Mouse (Mus musculus) lung, postnatal 0 days (tissue): ENCODE results near the gene Gm7903. TPM values are rescaled to one million over a fixed set of nuclear protein-coding genes. Genes with fewer than 3 reads are reported as not detected.
"Not testable (repeated sequence)": the region's sequence is repeated elsewhere in the genome, so short reads cannot be mapped to it uniquely, and the experiment has no call there.

Experiments used
- ATAC-seq: fragments of 200-750 bp; cut with Nextera tagmentation; 2 replicates; pipeline ENCODE4 v1.8.0; 2017; ENCODE audit warnings: moderate library complexity
- DNase-seq: peaks from one replicate; pipeline ENCODE4 v3.0.0-alpha.2; 2016; ENCODE audit warnings: low spot score
- H3K27ac ChIP-seq: fragments of 300-500 bp; sonication (generic); 2 replicates; pipeline ENCODE4 v1.5.1; 2014; ENCODE audit warnings: antibody characterized with exemption, mild to moderate bottlenecking, low read length, mixed read lengths
- H3K27me3 ChIP-seq: fragments of 300-500 bp; sonication (generic); replicated peaks from 2 replicates; pipeline ENCODE4 v1.6.1; 2014; ENCODE audit warnings: low read length, mixed read lengths; ENCODE audit not compliant: insufficient read depth
- H3K36me3 ChIP-seq: fragments of 300-500 bp; sonication (generic); 2 replicates; pipeline ENCODE4 v1.6.1; 2014; ENCODE audit warnings: low read length, mixed read lengths; ENCODE audit not compliant: insufficient read depth
- H3K4me1 ChIP-seq: fragments of 300-500 bp; sonication (generic); 2 replicates; pipeline ENCODE4 v1.6.1; 2014; ENCODE audit warnings: antibody characterized with exemption, low read depth, low read length, mixed read lengths; ENCODE audit not compliant: insufficient read depth
- H3K4me2 ChIP-seq: fragments of 300-500 bp; sonication (generic); replicated peaks from 2 replicates; pipeline ENCODE4 v1.6.1; 2014; ENCODE audit warnings: low read depth, mild to moderate bottlenecking, low read length, moderate library complexity, mixed read lengths
- H3K4me3 ChIP-seq: fragments of 300-500 bp; sonication (generic); 2 replicates; pipeline ENCODE4 v1.5.1; 2014; ENCODE audit warnings: low read depth, low read length
- H3K9ac ChIP-seq: fragments of 300-500 bp; sonication (generic); replicated peaks from 2 replicates; pipeline ENCODE4 v1.6.1; 2014; ENCODE audit warnings: low read depth, mild to moderate bottlenecking
- H3K9me3 ChIP-seq: fragments of 300-500 bp; sonication (generic); 2 replicates; pipeline ENCODE4 v1.6.1; 2016; ENCODE audit warnings: low read length, mixed read lengths
- WGBS: fragments of 180-500 bp; shearing (Covaris S2); extraction: QIAGEN DNeasy Blood & Tissue Kit; methylation state at CpG from one replicate; pipeline ENCODE4 v1.1.7; 2014; 5-methylcytosine and 5-hydroxymethylcytosine counted together
- polyA plus RNA-seq: library from polyadenylated mRNA; unstranded; fragments of >200 nt; fragmentation: Nextera tagmentation; extraction: Ambion mirVana; gene quantifications from 2 replicates; pipeline ENCODE4 v1.2.1, GENCODE M21; 2015

Gm7903 gene
- polyA plus RNA-seq, result not detected in 2 replicates

GRCm38 (mm10) chrX:135433535-135433934 lies at the start of gene Gm7903:
Gm7903 (plus strand) TSS chrX:135433835.
- not testable (repeated sequence) for H3K9me3 ChIP-seq, H3K36me3 ChIP-seq, H3K4me2 ChIP-seq, H3K27me3 ChIP-seq, H3K27ac ChIP-seq, ATAC-seq, DNase-seq, H3K4me3 ChIP-seq, H3K9ac ChIP-seq, H3K4me1 ChIP-seq
- no CpG with 5 or more reads among the region's 15 CpGs for WGBS

- H3K4me1 ChIP-seq, H3K9ac ChIP-seq, H3K4me3 ChIP-seq, H3K27me3 ChIP-seq, ATAC-seq, H3K27ac ChIP-seq, H3K9me3 ChIP-seq, H3K36me3 ChIP-seq, DNase-seq, H3K4me2 ChIP-seq: not testable (repeated sequence)
- WGBS, result no CpG with 5 or more reads among the region's 3 CpGs
Measured at GRCm38 (mm10) chrX:135403578-135403977, 30.1 kb upstream of the Gm7903 start.

- not testable (repeated sequence) for H3K9ac ChIP-seq, ATAC-seq
- WGBS, result 39% methylated on average over 3 of the region's 7 CpGs
Measured at GRCm38 (mm10) chrX:135421203-135421602, 12.4 kb upstream of the Gm7903 start.

GRCm38 (mm10) chrX:135421824-135422223 lies 11.8 kb upstream of the Gm7903 start:
- ATAC-seq, DNase-seq, H3K4me2 ChIP-seq, H3K9me3 ChIP-seq, H3K4me3 ChIP-seq, H3K9ac ChIP-seq, H3K36me3 ChIP-seq, H3K4me1 ChIP-seq, H3K27ac ChIP-seq, H3K27me3 ChIP-seq: not testable (repeated sequence)

More at GRCm38 (mm10) chrX:135421203-135421602, 12.4 kb upstream of the Gm7903 start:
- not testable (repeated sequence) for H3K9me3 ChIP-seq, DNase-seq, H3K4me3 ChIP-seq, H3K4me2 ChIP-seq, H3K27ac ChIP-seq, H3K36me3 ChIP-seq, H3K4me1 ChIP-seq, H3K27me3 ChIP-seq

- H3K4me3 ChIP-seq, ATAC-seq, DNase-seq, H3K9ac ChIP-seq, H3K4me2 ChIP-seq, H3K27ac ChIP-seq, H3K27me3 ChIP-seq, H3K4me1 ChIP-seq, H3K36me3 ChIP-seq, H3K9me3 ChIP-seq: not testable (repeated sequence)
- WGBS, result no CpG with 5 or more reads among the region's 4 CpGs
Measured at GRCm38 (mm10) chrX:135422473-135422872, 11.2 kb upstream of the Gm7903 start.

GRCm38 (mm10) chrX:135464160-135464559 lies 30.5 kb downstream of the Gm7903 start:
- not testable (repeated sequence) for DNase-seq, ATAC-seq, H3K4me3 ChIP-seq, H3K4me2 ChIP-seq, H3K27ac ChIP-seq, H3K27me3 ChIP-seq, H3K36me3 ChIP-seq, H3K9me3 ChIP-seq, H3K9ac ChIP-seq, H3K4me1 ChIP-seq
- no CpG with 5 or more reads among the region's 3 CpGs for WGBS

GRCm38 (mm10) chrX:135481902-135482301 lies 48.3 kb downstream of the Gm7903 start:
- H3K27ac ChIP-seq, ATAC-seq, H3K9ac ChIP-seq, H3K36me3 ChIP-seq, H3K9me3 ChIP-seq, H3K4me2 ChIP-seq, H3K27me3 ChIP-seq, DNase-seq, H3K4me1 ChIP-seq, H3K4me3 ChIP-seq: not testable (repeated sequence)
- WGBS, result no CpG with 5 or more reads among the region's 6 CpGs

- H3K4me2 ChIP-seq, DNase-seq, ATAC-seq, H3K4me3 ChIP-seq, H3K27me3 ChIP-seq, H3K9me3 ChIP-seq, H3K9ac ChIP-seq, H3K27ac ChIP-seq, H3K4me1 ChIP-seq, H3K36me3 ChIP-seq: not testable (repeated sequence)
- no CpG with 5 or more reads among the region's 3 CpGs for WGBS
Measured at GRCm38 (mm10) chrX:135483183-135483582, 49.5 kb downstream of the Gm7903 start.
